Mouse (Mus musculus): ENCODE data around the gene Dgkh. TPM values are rescaled to one million over a fixed set of nuclear protein-coding genes. Genes with fewer than 3 reads are reported as not detected.
A peak's percentile ranks its signal among the peaks of the same experiment; 100 is the strongest.

Gene Dgkh
- total RNA-seq (2015) (1.6 and 1.7 TPM in 2 replicates), total RNA-seq (2017) (1.1 and 1.8 TPM in 2 replicates)

- ATAC-seq (replicated peaks; ENCODE audit: poor library complexity) = peak; percentile 67
These were observed at the start of gene Dgkh for GRCm38 (mm10) chr14:78732617-78733312. TSS of gene Dgkh (minus strand) at chr14:78732776.

GRCm38 (mm10) chr14:78777215-78777614 lies 44.6 kb upstream of the Dgkh start:
- no peak for ATAC-seq (replicated peaks; ENCODE audit: poor library complexity)

GRCm38 (mm10) chr14:78776659-78777058 lies 44.1 kb upstream of the Dgkh start:
- no peak for ATAC-seq (replicated peaks; ENCODE audit: poor library complexity)

- no peak for ATAC-seq (replicated peaks; ENCODE audit: poor library complexity)
These were observed 43.1 kb upstream of the Dgkh start for GRCm38 (mm10) chr14:78775699-78776098.

- no peak for ATAC-seq (replicated peaks; ENCODE audit: poor library complexity)
These were observed 42.6 kb upstream of the Dgkh start for GRCm38 (mm10) chr14:78775226-78775625.

GRCm38 (mm10) chr14:78770457-78770856 lies 37.9 kb upstream of the Dgkh start:
- ATAC-seq (replicated peaks; ENCODE audit: poor library complexity) = 0 out of 2 replicates have a peak, but pooled peaks have one; percentile 37

GRCm38 (mm10) chr14:78761064-78761463 lies 28.5 kb upstream of the Dgkh start:
- ATAC-seq (replicated peaks; ENCODE audit: poor library complexity) = no peak

- no peak for ATAC-seq (replicated peaks; ENCODE audit: poor library complexity)
These were observed 26.9 kb upstream of the Dgkh start for GRCm38 (mm10) chr14:78759491-78759890.

GRCm38 (mm10) chr14:78755316-78755715 lies 22.7 kb upstream of the Dgkh start:
- no peak for ATAC-seq (replicated peaks; ENCODE audit: poor library complexity)

GRCm38 (mm10) chr14:78748692-78749091 lies 16.1 kb upstream of the Dgkh start:
- peak; percentile 39; the same call in 1 of the 2 replicates for ATAC-seq (replicated peaks; ENCODE audit: poor library complexity)

GRCm38 (mm10) chr14:78747969-78748651 lies 15.5 kb upstream of the Dgkh start:
- ATAC-seq (replicated peaks; ENCODE audit: poor library complexity) = peak; percentile 55

- no peak for ATAC-seq (replicated peaks; ENCODE audit: poor library complexity)
These were observed 14.9 kb upstream of the Dgkh start for GRCm38 (mm10) chr14:78747454-78747853.

- ATAC-seq (replicated peaks; ENCODE audit: poor library complexity) = no peak
These were observed 2.0 kb upstream of the Dgkh start for GRCm38 (mm10) chr14:78734605-78735004.

- ATAC-seq (replicated peaks; ENCODE audit: poor library complexity) = 0 out of 2 replicates have a peak, but pooled peaks have one; percentile 43
These were observed 1.6 kb upstream of the Dgkh start for GRCm38 (mm10) chr14:78734203-78734602.

GRCm38 (mm10) chr14:78733366-78734076 lies 945 bp upstream of the Dgkh start:
- no peak for ATAC-seq (replicated peaks; ENCODE audit: poor library complexity)

GRCm38 (mm10) chr14:78731852-78732616 lies 542 bp downstream of the Dgkh start:
- ATAC-seq (replicated peaks; ENCODE audit: poor library complexity) = no peak; the same call in 1 of the 2 replicates

- ATAC-seq (replicated peaks; ENCODE audit: poor library complexity) = 0 out of 2 replicates have a peak, but pooled peaks have one; percentile 35
These were observed 1.3 kb downstream of the Dgkh start for GRCm38 (mm10) chr14:78731240-78731639.

GRCm38 (mm10) chr14:78725976-78726375 lies 6.6 kb downstream of the Dgkh start:
- ATAC-seq (replicated peaks; ENCODE audit: poor library complexity) = no peak

GRCm38 (mm10) chr14:78725307-78725956 lies 7.1 kb downstream of the Dgkh start:
- ATAC-seq (replicated peaks; ENCODE audit: poor library complexity) = peak; percentile 23; the same call in 1 of the 2 replicates

Measured in megakaryocyte progenitor cell, adult 5-6 weeks (primary cell).